Mouse (Mus musculus) limb, embryonic 14.5 days (tissue): Measurements from ENCODE around the gene Tbc1d4. TPM values are rescaled to one million over a fixed set of nuclear protein-coding genes. Genes with fewer than 3 reads are reported as not detected.
A peak's percentile ranks its signal among the peaks of the same experiment; 100 is the strongest.

ENCODE experiments used
- ATAC-seq: fragments of 200-750 bp; cut with Nextera tagmentation; 2 replicates; pipeline ENCODE4 v1.8.0; 2017; ENCODE audit warnings: low read depth, moderate number of reproducible peaks, moderate TSS enrichment; ENCODE audit not compliant: low FRiP score
- DNase-seq: peaks from one replicate; pipeline ENCODE4 v3.0.0-alpha.2; 2015; ENCODE audit warnings: low spot score
- H3K27ac ChIP-seq: fragments of 300-500 bp; sonication (generic); replicated peaks from 2 replicates; pipeline ENCODE4 v1.5.1; 2014; ENCODE audit warnings: low read depth, mild to moderate bottlenecking, low read length, moderate library complexity, mixed read lengths
- H3K27me3 ChIP-seq: fragments of 300-500 bp; sonication (generic); 2 replicates; pipeline ENCODE4 v1.6.1; 2014; ENCODE audit warnings: low read length, mixed read lengths; ENCODE audit not compliant: control insufficient read depth, insufficient read depth
- H3K36me3 ChIP-seq: fragments of 300-500 bp; sonication (generic); 2 replicates; pipeline ENCODE4 v1.6.1; 2014; ENCODE audit warnings: mild to moderate bottlenecking, low read length, moderate library complexity, mixed read lengths; ENCODE audit not compliant: control insufficient read depth, insufficient read depth
- H3K4me1 ChIP-seq: fragments of 300-500 bp; sonication (generic); 2 replicates; pipeline ENCODE4 v1.6.1; 2014; ENCODE audit warnings: antibody characterized with exemption, low read length, mixed read lengths; ENCODE audit not compliant: control insufficient read depth, insufficient read depth
- H3K4me2 ChIP-seq: fragments of 300-500 bp; sonication (generic); replicated peaks from 2 replicates; pipeline ENCODE4 v1.6.1; 2014; ENCODE audit warnings: low read depth, mild to moderate bottlenecking, low read length, moderate library complexity; ENCODE audit not compliant: severe bottlenecking
- H3K4me3 ChIP-seq: fragments of 300-500 bp; sonication (generic); replicated peaks from 2 replicates; pipeline ENCODE4 v1.5.1; 2014; ENCODE audit warnings: low read length
- H3K9ac ChIP-seq: fragments of 300-500 bp; sonication (generic); 2 replicates; pipeline ENCODE4 v1.6.1; 2014; ENCODE audit warnings: mild to moderate bottlenecking, low read depth, low read length, moderate library complexity; ENCODE audit not compliant: severe bottlenecking
- H3K9me3 ChIP-seq: fragments of 300-500 bp; sonication (generic); 2 replicates; pipeline ENCODE4 v1.6.1; 2016; ENCODE audit warnings: low read length; ENCODE audit not compliant: control insufficient read depth
- POLR2A ChIP-seq: fragments of 200-500 bp; IDR thresholded peaks from 2 replicates; pipeline ENCODE4 v1.8.0; 2012; ENCODE audit warnings: inconsistent platforms, mild to moderate bottlenecking, moderate library complexity, borderline replicate concordance; ENCODE audit not compliant: insufficient read depth, insufficient read length; ENCODE audit errors: extremely low read depth
- WGBS: fragments of 180-500 bp; shearing (Covaris S2); extraction: QIAGEN DNeasy Blood & Tissue Kit; methylation state at CpG from one replicate; pipeline ENCODE4 v1.1.7; 2014; 5-methylcytosine and 5-hydroxymethylcytosine counted together
- polyA plus RNA-seq, 2 experiments: library from polyadenylated mRNA; depleted of rRNA in 1 of 2; stranded (reverse) in 1 of 2; unstranded in 1 of 2; fragments of >200 nt; fragmentation: Nextera tagmentation in 1 of 2; extraction: Ambion mirVana in 1 of 2; gene quantifications; 2 replicates each; pipeline versions ENCODE4 v1.2.1 to v1.2.3; 2012 to 2014

Gene Tbc1d4
- polyA plus RNA-seq, 2 experiments = 11.9 to 12.6 TPM

DNA sequence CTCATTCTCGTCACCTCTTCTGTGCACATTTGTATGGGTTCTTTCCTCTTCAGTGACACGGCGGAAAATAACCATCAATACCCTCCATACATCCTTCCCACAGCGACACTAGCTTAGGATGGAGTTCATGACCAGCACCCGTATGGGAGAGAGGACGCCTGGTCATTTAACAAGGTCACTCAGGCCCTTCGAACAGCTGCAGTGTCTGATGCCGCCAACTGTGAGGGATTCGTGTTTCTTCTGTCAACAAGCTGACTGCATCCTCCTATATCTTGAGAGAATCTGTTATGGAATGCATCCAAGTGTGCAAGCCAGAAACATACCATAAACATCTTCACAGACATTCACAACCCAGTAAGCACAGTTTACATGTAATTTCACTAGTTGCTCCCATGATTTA, 67.1 kb downstream of the Tbc1d4 start:
- DNase-seq = peak; percentile 28
- Histone ChIP-seq H3K9me3 (no peaks in the 10 kb centered on the region), H3K4me1 (peaks cover 3% of the 10 kb centered on the region; the same call in 1 of the 2 replicates), H3K27me3 (no peaks in the 10 kb centered on the region), H3K4me2 (no peak overlapping the region), H3K27ac (no peak overlapping the region), H3K9ac (no peak overlapping the region), H3K36me3 (no peaks in the 10 kb centered on the region), H3K4me3 (no peak overlapping the region)
- TF ChIP-seq POLR2A = no peak
- WGBS = 77% methylated on average over 9 of the region's 9 CpGs
- ATAC-seq = no peak; the same call in 1 of the 2 replicates

DNA sequence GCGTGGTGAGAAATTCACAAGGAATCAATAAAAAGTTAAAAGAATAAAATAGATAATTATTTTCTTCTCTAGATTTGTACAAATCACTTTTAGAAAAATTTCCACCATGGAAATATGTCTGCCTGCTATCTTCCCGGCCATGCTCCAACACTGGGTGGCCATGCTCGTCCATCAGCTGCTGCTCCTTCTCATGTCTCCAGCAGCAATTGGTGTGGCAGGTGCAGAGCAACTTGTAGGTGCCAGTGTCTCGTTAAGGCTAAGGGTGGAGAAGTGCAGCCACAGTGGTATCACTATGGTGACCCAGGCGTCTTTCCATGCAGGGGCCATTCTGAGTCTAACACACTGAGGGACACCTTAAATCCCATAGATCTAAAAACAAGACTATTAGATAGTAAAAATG, 67.8 kb downstream of the Tbc1d4 start:
- no peak for TF ChIP-seq POLR2A
- DNase-seq (no peak), ATAC-seq (no peak)
- H3K4me2 ChIP-seq = no peak overlapping the region
- no peaks in the 10 kb centered on the region for H3K9me3 ChIP-seq
- no peaks in the 10 kb centered on the region for H3K36me3 ChIP-seq
- H3K27me3 ChIP-seq = no peaks in the 10 kb centered on the region
- WGBS = 82% methylated on average over 5 of the region's 5 CpGs
- H3K9ac ChIP-seq = no peak overlapping the region
- no peak overlapping the region for H3K4me3 ChIP-seq
- peaks cover 3% of the 10 kb centered on the region; the same call in 1 of the 2 replicates for H3K4me1 ChIP-seq
- no peak overlapping the region for H3K27ac ChIP-seq

DNA sequence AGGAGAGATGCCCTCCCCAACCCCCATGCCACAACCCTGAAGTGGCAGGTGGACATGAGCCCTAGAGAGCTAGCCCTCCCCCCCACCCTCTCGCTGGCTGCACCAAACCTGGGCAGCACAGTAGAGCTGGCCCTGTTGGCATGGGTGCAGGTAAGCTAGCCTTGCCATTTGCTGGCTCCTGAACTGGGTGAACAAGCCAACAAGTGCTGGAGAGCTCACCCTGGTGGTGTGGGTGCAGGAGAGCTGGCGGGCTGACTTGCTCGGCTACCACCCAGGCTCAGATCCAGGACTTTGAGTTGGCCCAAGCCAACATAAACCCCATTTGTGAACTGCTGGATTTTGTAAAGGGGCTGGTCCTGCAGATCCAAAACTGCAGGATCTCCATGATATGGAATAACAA, 68.5 kb downstream of the Tbc1d4 start:
- Histone ChIP-seq H3K4me3 (no peak overlapping the region), H3K27ac (no peak overlapping the region), H3K9ac (no peak overlapping the region), H3K27me3 (no peaks in the 10 kb centered on the region), H3K4me2 (no peak overlapping the region), H3K4me1 (peaks cover 3% of the 10 kb centered on the region; the same call in 1 of the 2 replicates), H3K36me3 (no peaks in the 10 kb centered on the region), H3K9me3 (no peaks in the 10 kb centered on the region)
- no peak for TF ChIP-seq POLR2A
- ATAC-seq (no peak), DNase-seq (no peak)
- WGBS = 92% methylated on average over 3 of the region's 3 CpGs

DNA sequence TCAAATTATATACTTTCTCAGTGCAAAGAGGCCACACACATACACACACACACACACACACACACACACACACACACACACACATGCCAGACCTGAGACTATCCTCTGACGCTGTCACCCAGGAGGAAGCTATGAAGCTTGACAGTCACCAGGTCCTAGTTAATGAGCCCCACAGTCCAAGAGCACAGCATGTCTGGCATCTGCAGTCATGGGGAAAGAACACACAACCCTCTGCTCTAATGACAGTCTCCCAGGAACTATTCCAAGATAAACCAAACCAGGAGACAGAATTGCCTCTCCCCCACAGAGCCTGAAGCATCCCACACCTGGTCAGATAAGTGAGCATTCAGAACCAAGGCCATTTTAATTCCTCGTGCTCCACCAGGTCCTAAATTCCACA, 71.1 kb downstream of the Tbc1d4 start:
- no peak for DNase-seq
- no peaks in the 10 kb centered on the region for H3K36me3 ChIP-seq
- no peak overlapping the region for H3K4me2 ChIP-seq
- peaks cover 3% of the 10 kb centered on the region; the same call in 1 of the 2 replicates for H3K4me1 ChIP-seq
- no peak for ATAC-seq
- no peak overlapping the region for H3K27ac ChIP-seq
- no peaks in the 10 kb centered on the region for H3K27me3 ChIP-seq
- no peak overlapping the region for H3K9ac ChIP-seq
- no peak overlapping the region for H3K4me3 ChIP-seq
- H3K9me3 ChIP-seq = no peaks in the 10 kb centered on the region
- WGBS = 28% methylated on average over 2 of the region's 2 CpGs
- TF ChIP-seq POLR2A = no peak

DNA sequence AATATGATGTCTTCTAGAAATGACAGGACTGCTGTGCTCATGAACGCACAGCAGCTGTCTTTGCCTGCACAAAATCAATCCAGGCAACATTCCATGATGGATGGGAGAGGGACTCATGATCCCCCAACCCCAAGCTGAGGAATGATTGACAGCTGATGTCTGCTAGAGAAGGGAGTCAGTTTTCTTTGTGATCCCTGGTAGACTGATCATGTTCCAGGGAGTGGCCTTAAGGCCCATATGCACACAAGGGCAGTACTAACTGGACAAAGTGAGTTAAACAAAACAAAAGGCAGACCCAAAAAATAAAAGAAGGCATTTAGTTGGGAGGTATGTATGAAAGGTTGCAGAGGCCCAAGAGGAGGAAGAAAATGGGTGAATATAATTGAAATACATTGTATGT, 71.6 kb downstream of the Tbc1d4 start:
- Histone ChIP-seq H3K9ac (no peak overlapping the region), H3K9me3 (no peaks in the 10 kb centered on the region), H3K4me1 (peaks cover 3% of the 10 kb centered on the region; the same call in 1 of the 2 replicates), H3K27ac (no peak overlapping the region), H3K4me3 (no peak overlapping the region), H3K36me3 (no peaks in the 10 kb centered on the region), H3K27me3 (no peaks in the 10 kb centered on the region), H3K4me2 (no peak overlapping the region)
- no peak for TF ChIP-seq POLR2A
- no peak for DNase-seq
- peak; percentile 50 for ATAC-seq
- 82% methylated on average over 1 of the region's 1 CpGs for WGBS
